Mouse (Mus musculus) hindbrain, embryonic 13.5 days (tissue): ENCODE results near the gene Mtmr12. TPM values are rescaled to one million over a fixed set of nuclear protein-coding genes. Genes with fewer than 3 reads are reported as not detected.

Source experiments
- ATAC-seq: fragments of 200-750 bp; cut with Nextera tagmentation; 2 replicates; pipeline ENCODE4 v1.8.0; 2017; ENCODE audit warnings: moderate TSS enrichment; ENCODE audit not compliant: low FRiP score
- H3K27ac ChIP-seq: fragments of 300-500 bp; sonication (generic); 2 replicates; pipeline ENCODE4 v1.5.1; 2015; ENCODE audit warnings: inconsistent platforms, mild to moderate bottlenecking, moderate library complexity
- H3K27me3 ChIP-seq: fragments of 300-500 bp; sonication (generic); 2 replicates; pipeline ENCODE4 v1.6.1; 2015; ENCODE audit warnings: mild to moderate bottlenecking, inconsistent platforms
- H3K36me3 ChIP-seq: fragments of 300-500 bp; sonication (generic); 2 replicates; pipeline ENCODE4 v1.6.1; 2015; ENCODE audit warnings: mild to moderate bottlenecking, inconsistent platforms
- H3K4me1 ChIP-seq: fragments of 300-500 bp; sonication (generic); replicated peaks from 2 replicates; pipeline ENCODE4 v1.6.1; 2015; ENCODE audit warnings: inconsistent platforms
- H3K4me2 ChIP-seq: fragments of 300-500 bp; sonication (generic); 2 replicates; pipeline ENCODE4 v1.6.1; 2015; ENCODE audit warnings: inconsistent platforms, mild to moderate bottlenecking, moderate library complexity
- H3K4me3 ChIP-seq: fragments of 300-500 bp; sonication (generic); 2 replicates; pipeline ENCODE4 v1.5.1; 2015; ENCODE audit warnings: mild to moderate bottlenecking, inconsistent platforms
- H3K9ac ChIP-seq: fragments of 300-500 bp; sonication (generic); 2 replicates; pipeline ENCODE4 v1.6.1; 2015; ENCODE audit warnings: mild to moderate bottlenecking, inconsistent platforms
- H3K9me3 ChIP-seq: fragments of 300-500 bp; sonication (generic); 2 replicates; pipeline ENCODE4 v1.6.1; 2016; ENCODE audit warnings: inconsistent platforms
- WGBS: fragments of 180-500 bp; shearing (Covaris S2); methylation state at CpG from one replicate; pipeline ENCODE4 v1.1.7; 2015; 5-methylcytosine and 5-hydroxymethylcytosine counted together
- polyA plus RNA-seq: library from polyadenylated mRNA; unstranded; fragments of >200 nt; fragmentation: Nextera tagmentation; extraction: Ambion mirVana; gene quantifications from 2 replicates; pipeline ENCODE4 v1.2.1, GENCODE M21; 2015

The Mtmr12 gene
- polyA plus RNA-seq, 1 experiment from 2014 or later = 7.7 TPM

DNA sequence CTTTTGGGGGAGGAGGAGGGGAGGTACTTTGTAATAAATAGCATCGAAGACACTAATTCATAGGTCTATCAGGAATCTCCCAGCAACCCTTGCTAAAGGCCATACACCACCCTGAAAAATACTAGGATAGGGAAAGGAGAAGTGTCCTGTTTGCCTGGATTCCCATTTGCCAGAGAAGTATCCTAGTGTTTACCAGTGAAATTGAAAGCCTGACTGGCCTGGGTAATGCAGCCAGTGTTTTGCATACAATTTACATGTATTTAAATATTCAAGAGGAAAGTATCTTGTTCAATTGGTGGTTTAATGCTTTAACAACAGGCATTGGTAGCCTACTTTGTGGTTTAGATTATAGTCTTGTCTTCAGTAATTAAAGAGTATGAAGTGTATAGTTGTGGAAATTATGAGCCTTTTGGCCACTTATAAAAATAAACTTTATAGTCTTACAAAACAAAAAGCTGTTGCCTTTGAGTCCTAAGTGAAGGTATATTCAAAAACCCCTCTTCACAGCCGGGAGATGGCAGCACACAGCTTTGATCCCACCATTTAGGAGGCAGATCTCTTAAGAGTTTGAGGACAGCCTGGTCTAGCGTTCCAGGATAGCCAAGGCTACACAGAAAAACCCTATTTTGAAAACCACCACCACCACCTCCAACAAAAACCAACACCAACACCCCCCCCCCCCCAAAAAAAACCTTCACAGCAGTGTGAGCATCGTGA is 69.4 kb downstream of the Mtmr12 start:
- Histone ChIP-seq H3K4me3 (no peak overlapping the region), H3K27me3 (no peaks in the 10 kb centered on the region), H3K4me2 (no peak overlapping the region), H3K36me3 (peaks cover 20% of the 10 kb centered on the region), H3K9ac (no peak overlapping the region), H3K4me1 (no peaks in the 10 kb centered on the region; the same call in 1 of the 2 replicates), H3K9me3 (no peaks in the 10 kb centered on the region), H3K27ac (no peak overlapping the region)
- 63% methylated on average over 4 of the region's 4 CpGs for WGBS
- no peak for ATAC-seq

DNA sequence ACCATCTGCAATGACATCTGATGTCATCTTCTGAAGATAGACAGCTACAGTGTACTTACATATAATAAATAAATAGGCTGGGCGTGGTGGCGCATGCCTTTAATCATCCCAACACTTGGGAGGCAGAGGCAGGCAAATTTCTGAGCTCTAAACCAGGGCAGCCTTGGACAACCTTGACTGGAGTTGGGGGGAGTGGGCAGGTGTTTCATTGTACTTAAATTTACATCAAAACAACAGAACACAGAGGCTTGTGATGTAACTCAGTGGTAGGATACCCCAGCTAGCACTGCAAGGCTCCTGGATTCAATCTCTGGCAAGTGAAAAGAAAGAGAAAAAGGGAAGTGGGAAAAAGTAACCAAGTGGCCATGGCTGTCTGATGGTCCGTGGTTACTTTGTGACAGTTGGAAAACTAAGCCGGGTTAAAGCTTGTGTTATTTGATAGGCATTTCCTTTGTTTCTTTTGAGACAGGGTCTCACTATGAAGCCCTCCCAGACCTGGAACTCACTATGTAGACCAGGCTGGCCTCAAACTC is 70.3 kb downstream of the Mtmr12 start:
- ATAC-seq = no peak
- WGBS = 79% methylated on average over 4 of the region's 4 CpGs

DNA sequence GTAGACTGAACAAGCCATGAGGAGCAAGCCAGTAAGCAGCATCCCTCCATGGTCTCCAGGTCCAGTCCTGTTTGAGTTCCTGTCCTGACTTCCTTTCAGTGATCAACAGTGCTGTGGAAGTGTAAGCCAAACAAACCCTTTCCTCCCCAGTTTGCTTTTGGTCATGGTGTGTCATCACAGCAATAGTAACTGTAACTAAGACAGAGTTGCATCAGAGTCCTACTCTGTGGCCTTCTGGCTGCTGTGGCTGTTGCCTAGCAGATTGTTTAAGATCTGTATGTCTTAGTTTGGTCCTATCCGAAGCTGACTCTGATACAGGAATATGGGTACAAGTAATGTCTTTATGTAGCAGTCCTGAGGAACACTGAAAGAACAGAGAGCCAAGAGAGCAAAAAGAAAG is 75.0 kb downstream of the Mtmr12 start:
- no peak overlapping the region for H3K4me3 ChIP-seq
- H3K4me2 ChIP-seq = no peak overlapping the region
- 97% methylated on average over 1 of the region's 1 CpGs for WGBS
- no peaks in the 10 kb centered on the region for H3K27me3 ChIP-seq
- H3K36me3 ChIP-seq = no peaks in the 10 kb centered on the region
- no peak overlapping the region for H3K9ac ChIP-seq
- no peaks in the 10 kb centered on the region for H3K4me1 ChIP-seq
- peaks cover 8% of the 10 kb centered on the region; the same call in 1 of the 2 replicates for H3K9me3 ChIP-seq
- no peak overlapping the region for H3K27ac ChIP-seq
- no peak for ATAC-seq

More for the DNA sequence above, 70.3 kb downstream of the Mtmr12 start:
- Histone ChIP-seq H3K9ac (no peak overlapping the region), H3K4me3 (no peak overlapping the region), H3K9me3 (no peaks in the 10 kb centered on the region), H3K27me3 (no peaks in the 10 kb centered on the region), H3K27ac (no peak overlapping the region), H3K4me1 (no peaks in the 10 kb centered on the region; the same call in 1 of the 2 replicates), H3K36me3 (peaks cover 12% of the 10 kb centered on the region), H3K4me2 (no peak overlapping the region)

DNA sequence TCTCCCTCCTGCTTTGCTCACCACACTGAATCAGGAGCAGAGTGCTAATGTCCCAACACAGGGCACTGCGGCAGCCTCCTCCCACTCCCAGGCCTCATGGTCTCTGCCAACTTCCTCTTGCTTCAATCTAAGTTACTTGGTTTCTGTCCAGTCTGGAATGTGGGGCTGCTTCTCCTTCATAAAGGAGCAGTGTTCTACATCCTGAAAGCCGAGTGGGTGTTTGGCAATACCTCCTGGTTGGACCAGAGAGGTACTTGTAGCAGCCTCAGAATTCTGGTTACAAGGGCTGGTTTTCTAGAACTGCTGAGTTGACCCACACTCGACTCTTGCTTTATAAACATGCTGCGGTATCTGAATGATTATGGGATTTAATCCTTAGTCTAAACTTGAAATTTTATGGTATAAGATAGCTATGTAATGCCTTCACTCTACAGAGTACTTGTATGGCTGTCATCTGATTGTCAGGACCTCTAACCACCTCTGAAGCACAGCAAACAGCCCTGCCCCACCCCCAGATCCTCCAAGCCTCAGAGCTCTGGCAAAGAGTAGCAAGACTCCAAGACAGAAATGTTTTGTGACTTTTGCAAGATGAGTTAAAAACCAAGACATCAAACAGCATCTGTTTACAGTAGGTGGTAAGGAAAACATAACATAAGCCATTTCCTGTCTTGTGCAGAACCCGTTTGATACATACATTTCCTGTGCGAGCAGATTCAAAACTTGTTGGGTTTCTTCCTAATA is 80.1 kb downstream of the Mtmr12 start:
- Histone ChIP-seq H3K4me2 (no peak overlapping the region), H3K9me3 (peaks cover 8% of the 10 kb centered on the region; the same call in 1 of the 2 replicates), H3K27me3 (no peaks in the 10 kb centered on the region), H3K9ac (no peak overlapping the region), H3K4me3 (no peak overlapping the region), H3K36me3 (no peaks in the 10 kb centered on the region), H3K4me1 (no peaks in the 10 kb centered on the region), H3K27ac (no peak overlapping the region)
- no peak for ATAC-seq
- WGBS = 85% methylated on average over 6 of the region's 6 CpGs

DNA sequence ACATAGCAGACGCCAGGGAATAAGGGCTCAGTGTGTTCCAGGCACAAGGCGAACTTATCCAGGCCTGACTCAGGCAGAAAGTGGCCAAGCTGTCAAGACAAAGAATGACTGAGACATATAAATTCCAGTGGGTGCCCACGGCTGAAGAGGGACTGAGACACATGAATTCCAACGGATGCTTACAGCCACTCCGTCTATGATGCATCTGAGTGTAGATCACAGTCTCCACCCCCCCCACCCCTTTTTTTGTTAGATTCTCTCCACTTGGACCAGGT is 80.6 kb downstream of the Mtmr12 start:
- Histone ChIP-seq H3K4me2 (no peak overlapping the region), H3K9ac (no peak overlapping the region), H3K36me3 (no peaks in the 10 kb centered on the region), H3K4me1 (no peaks in the 10 kb centered on the region), H3K27me3 (no peaks in the 10 kb centered on the region), H3K27ac (no peak overlapping the region), H3K9me3 (peaks cover 8% of the 10 kb centered on the region; the same call in 1 of the 2 replicates), H3K4me3 (no peak overlapping the region)
- 80% methylated on average over 5 of the region's 5 CpGs for WGBS
- ATAC-seq = no peak

DNA sequence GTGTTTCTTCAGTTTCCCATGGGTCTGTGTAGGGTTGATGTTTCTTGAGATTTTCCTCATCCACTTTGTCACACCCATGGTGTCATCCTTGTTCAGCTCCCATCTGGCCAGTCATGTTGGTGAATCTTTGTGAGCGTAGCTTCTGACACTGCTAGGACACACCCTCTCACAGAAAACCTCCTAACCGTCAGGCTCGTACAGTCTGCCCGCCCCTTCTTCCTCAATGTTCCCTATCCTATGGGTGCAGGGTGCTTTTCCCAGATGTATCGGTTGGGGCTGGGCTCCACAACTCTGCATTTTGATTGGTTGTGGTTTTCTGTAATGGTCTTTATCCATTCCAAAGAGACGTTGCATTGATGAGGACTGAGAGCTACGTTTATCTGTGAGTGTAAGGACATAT is 85.5 kb downstream of the Mtmr12 start:
- H3K4me3 ChIP-seq = no peak overlapping the region
- H3K9ac ChIP-seq = no peak overlapping the region
- H3K4me2 ChIP-seq = no peak overlapping the region
- no peaks in the 10 kb centered on the region for H3K36me3 ChIP-seq
- 84% methylated on average over 7 of the region's 7 CpGs for WGBS
- H3K4me1 ChIP-seq = no peaks in the 10 kb centered on the region
- no peak overlapping the region for H3K27ac ChIP-seq
- ATAC-seq = no peak
- H3K27me3 ChIP-seq = no peaks in the 10 kb centered on the region
- no peaks in the 10 kb centered on the region for H3K9me3 ChIP-seq

DNA sequence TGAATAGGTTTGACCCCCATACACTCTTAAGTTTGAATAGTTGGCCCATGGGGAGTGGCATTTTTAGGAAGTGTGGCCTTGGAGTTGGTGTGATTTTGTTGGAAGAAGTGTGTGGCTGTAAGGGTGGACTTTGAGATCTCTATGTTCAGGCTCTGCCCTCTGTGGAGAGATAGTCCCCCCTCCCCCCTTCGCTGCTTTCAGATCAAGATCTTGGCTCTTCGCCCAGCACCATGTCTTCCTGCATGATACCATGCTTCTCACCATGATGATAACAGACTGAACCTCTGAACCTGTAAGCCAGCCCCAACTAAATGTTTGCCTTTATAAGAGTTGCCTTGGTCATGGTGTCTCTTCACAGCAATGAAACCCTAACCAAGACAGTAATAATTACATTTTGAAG is 86.9 kb downstream of the Mtmr12 start:
- no peak overlapping the region for H3K4me2 ChIP-seq
- no peaks in the 10 kb centered on the region for H3K27me3 ChIP-seq
- no peaks in the 10 kb centered on the region for H3K9me3 ChIP-seq
- ATAC-seq = no peak
- no peaks in the 10 kb centered on the region for H3K36me3 ChIP-seq
- 92% methylated on average over 2 of the region's 2 CpGs for WGBS
- H3K9ac ChIP-seq = no peak overlapping the region
- no peaks in the 10 kb centered on the region for H3K4me1 ChIP-seq
- H3K4me3 ChIP-seq = no peak overlapping the region
- H3K27ac ChIP-seq = no peak overlapping the region

DNA sequence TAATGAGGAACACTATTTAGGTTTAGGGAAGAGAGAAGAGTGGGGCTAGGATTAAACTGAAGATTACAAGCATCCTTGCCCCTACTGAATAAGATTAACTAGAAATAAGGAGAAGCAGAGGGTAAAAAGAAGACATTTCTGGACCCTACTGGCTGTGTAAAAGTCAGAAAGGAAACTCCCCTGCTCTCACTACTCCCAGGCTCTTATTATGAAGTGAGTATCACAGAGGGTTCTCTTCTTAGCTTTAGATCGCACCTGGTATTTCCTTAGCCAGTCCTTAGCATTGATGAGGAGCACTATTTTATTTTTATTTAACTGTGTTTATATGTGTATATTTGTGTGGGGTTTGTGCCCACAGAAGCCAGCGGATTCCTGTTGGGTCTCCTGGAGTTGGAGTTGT is 91.4 kb downstream of the Mtmr12 start:
- H3K9me3 ChIP-seq = no peaks in the 10 kb centered on the region
- no peaks in the 10 kb centered on the region for H3K27me3 ChIP-seq
- no peak overlapping the region for H3K9ac ChIP-seq
- H3K4me3 ChIP-seq = no peak overlapping the region
- ATAC-seq = no peak
- no peaks in the 10 kb centered on the region for H3K36me3 ChIP-seq
- H3K27ac ChIP-seq = no peak overlapping the region
- no peak overlapping the region for H3K4me2 ChIP-seq
- no peaks in the 10 kb centered on the region for H3K4me1 ChIP-seq
- WGBS = 75% methylated on average over 2 of the region's 2 CpGs

DNA sequence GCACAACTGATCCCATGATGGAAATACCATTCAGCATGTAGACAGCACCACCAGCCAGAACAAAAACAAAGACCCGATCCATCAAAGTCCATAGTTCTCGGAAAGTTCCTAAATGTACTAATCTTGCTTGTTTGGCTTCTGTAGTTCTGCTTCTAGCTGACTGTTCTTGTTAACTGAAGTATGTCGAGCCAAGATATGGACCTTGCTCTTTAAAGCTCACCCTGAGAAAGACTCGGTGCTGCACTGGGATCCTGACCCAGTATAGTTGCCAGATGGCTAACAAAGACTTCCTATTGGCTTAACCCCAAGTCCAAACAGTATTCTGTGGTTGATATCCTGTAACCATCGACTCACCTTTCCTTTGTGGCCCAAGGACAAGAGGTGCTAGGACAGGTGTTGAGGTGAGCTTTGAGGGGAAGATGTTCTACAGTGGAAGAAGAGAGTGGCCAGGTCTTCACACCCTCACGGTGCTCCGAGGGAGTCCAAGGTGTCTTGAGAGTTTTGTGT is 93.5 kb downstream of the Mtmr12 start:
- H3K27me3 ChIP-seq = no peaks in the 10 kb centered on the region
- no peak for ATAC-seq
- no peaks in the 10 kb centered on the region for H3K9me3 ChIP-seq
- H3K9ac ChIP-seq = no peak overlapping the region
- no peak overlapping the region for H3K4me2 ChIP-seq
- no peaks in the 10 kb centered on the region for H3K36me3 ChIP-seq
- no peak overlapping the region for H3K4me3 ChIP-seq
- WGBS = 89% methylated on average over 7 of the region's 7 CpGs
- H3K4me1 ChIP-seq = no peaks in the 10 kb centered on the region
- no peak overlapping the region for H3K27ac ChIP-seq

DNA sequence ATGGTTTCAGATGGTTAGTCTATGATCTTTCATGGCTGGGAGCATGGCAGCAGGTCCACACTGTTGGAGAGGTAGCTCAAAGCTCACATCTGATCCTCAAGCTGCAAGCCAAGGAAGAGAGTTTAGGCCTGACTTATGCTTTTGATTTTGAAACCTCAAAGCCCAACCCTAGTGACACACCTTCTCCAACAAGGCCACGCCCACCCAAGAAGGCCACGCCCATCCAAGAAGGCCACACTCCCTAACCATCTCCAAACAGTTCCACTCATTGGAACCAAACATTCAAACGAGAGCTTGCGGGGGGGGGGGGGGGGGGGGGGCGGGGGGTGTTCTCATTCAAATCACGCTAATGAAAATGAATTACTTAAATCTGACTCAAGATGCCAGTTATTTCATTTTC is 96.9 kb downstream of the Mtmr12 start:
- WGBS = 70% methylated on average over 5 of the region's 6 CpGs
- H3K4me3 ChIP-seq = no peak overlapping the region
- ATAC-seq = no peak
- H3K4me2 ChIP-seq = no peak overlapping the region
- H3K9me3 ChIP-seq = no peaks in the 10 kb centered on the region
- no peaks in the 10 kb centered on the region for H3K4me1 ChIP-seq
- no peak overlapping the region for H3K9ac ChIP-seq
- no peak overlapping the region for H3K27ac ChIP-seq
- H3K36me3 ChIP-seq = no peaks in the 10 kb centered on the region
- no peaks in the 10 kb centered on the region for H3K27me3 ChIP-seq

DNA sequence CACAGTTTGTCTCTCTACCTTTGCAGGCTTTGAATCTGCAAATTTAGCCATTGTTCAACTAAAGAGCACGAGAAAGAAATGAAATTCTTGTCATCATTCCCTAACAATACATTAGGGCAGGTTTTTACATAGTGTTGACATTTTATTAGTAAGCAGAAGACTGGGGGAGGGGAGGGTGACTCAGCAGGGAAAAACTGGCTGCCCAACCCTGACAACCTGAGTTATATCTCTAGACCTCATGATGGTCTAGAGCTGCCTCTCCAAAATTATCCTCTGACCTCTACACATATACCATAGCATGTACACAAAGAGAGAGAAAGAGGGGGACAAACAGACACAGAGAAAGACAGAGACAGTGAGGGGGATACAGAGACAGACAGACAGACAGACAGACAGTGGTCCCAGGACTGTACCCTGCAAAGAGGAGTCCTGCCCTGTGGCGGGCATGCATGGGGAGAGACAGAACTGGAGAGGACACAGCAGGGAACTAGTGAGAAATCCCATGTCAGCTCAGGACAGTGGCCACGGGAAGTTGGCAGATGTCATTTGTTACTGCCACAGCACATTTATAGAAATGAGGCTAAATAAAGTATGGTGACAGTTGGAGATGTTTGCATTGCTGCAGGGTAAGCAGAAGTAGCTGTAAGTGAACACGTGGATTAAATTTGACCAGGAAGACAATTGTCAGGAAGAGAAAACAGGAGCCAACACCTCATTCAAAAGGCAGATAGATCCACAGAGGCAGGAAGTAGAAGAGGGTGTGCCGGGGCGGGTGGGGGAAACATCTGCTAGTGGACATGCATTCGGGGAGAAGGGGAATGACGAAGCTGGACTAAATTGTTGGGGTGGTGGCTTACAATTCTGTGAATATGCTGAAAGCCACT is 101.6 kb downstream of the Mtmr12 start:
- Histone ChIP-seq H3K4me2 (no peak overlapping the region), H3K4me3 (no peak overlapping the region), H3K36me3 (no peaks in the 10 kb centered on the region), H3K27ac (no peak overlapping the region), H3K4me1 (no peaks in the 10 kb centered on the region), H3K9ac (no peak overlapping the region), H3K9me3 (no peaks in the 10 kb centered on the region), H3K27me3 (no peaks in the 10 kb centered on the region)
- no peak for ATAC-seq
- 66% methylated on average over 8 of the region's 8 CpGs for WGBS

DNA sequence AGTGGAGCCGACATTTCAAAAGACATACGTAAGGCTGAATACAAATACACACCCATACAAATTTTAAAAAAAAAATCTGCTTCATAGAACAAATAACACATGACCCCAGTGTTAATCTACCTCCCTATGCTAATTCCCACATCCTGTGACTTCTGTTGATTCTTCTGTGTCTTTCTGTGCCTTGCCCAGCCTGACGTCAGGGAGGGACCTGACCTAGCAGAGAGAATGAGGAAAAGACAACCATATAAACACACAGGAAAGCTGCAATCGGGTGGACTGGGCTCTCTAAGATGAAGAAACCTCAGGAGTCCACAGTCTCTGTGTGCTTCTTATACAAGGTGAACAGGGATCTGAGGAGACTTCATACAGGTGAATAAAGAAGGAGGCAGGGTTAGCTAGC is 102.3 kb downstream of the Mtmr12 start:
- no peaks in the 10 kb centered on the region for H3K36me3 ChIP-seq
- no peak for ATAC-seq
- 73% methylated on average over 4 of the region's 4 CpGs for WGBS

More for the DNA sequence above, 102.3 kb downstream of the Mtmr12 start:
- Histone ChIP-seq H3K9me3 (no peaks in the 10 kb centered on the region), H3K27me3 (no peaks in the 10 kb centered on the region), H3K4me3 (no peak overlapping the region), H3K27ac (no peak overlapping the region), H3K4me1 (no peaks in the 10 kb centered on the region), H3K9ac (no peak overlapping the region), H3K4me2 (no peak overlapping the region)
